7 mouse cellular contexts compared by ENCODE assay signal in the genomic region with DNA sequence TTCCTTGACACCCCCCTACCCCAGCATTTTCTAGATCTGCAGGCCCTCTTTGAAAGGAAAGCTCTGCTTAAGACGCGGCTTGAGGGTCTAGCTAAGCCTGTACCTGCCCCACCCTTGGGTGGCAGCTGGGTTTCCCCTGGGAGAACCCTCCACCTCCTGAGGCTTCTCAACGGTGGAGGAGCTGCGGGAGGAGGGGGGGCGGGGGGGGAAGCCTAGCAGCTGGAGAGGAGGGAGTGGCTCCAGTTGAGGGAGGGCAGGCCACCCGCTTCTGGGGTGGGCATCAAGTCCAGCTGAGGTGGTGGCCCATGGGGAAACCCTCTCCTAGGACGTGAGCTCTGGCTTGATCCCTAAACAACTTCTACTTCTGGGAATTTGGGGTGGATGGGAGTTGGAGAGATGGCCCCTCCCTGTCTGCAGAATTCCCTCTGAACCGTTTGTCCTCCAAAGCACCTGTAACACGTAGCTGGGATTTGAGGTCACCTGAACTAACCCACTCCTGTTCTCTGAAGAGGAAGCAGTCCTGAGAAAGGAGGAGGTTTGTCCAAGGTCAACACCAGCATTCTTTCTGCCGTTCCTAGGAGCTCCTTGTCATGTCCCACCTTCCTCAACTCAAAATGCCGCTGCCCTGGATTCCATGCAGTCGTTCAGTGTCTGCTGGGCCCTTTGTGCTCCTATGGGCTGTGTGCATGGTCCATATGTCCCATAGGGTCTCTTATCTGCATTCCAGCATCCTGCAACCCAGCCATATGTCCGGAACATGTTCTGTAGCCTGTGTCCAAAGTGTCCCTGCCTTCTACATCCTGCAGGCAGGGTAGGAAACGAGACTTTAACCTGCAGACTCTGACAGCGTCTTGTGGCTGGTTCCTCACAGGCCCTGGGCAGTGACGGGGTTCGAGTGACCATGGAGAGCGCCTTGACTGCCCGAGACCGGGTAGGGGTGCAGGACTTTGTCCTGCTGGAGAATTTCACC. TPM values are rescaled to one million over a fixed set of nuclear protein-coding genes. Genes with fewer than 3 reads are reported as not detected.
DNase-seq lines count a peak whose midpoint lies in the region; ATAC-seq and TF ChIP-seq lines count a peak whose summit lies in the region.

No protein-coding gene starts in this region.

- H3K9ac ChIP-seq in ES-E14 (ENCODE audit: insufficient read depth, low read depth, low read length, poor library complexity, severe bottlenecking): peak overlapping the region; percentile 82; the same call in 1 of the 2 replicates
- H3K9ac ChIP-seq in heart, embryonic 16.5 days (ENCODE audit: low read length): peak overlapping the region; percentile 87
- peak overlapping the region; percentile 82 for H3K9ac ChIP-seq in liver, embryonic 14.5 days (replicated peaks)

- TF ChIP-seq POLR2A in small intestine, adult 2 months (IDR thresholded peaks at IDR 0.05; ENCODE audit: low read depth, low read length): no peak

- ATAC-seq in heart, embryonic 16.5 days (replicated peaks; ENCODE audit: extremely low read depth, insufficient read depth, low FRiP score): no peak
- ATAC-seq in liver, embryonic 14.5 days (ENCODE audit: insufficient read depth): no peak
- ATAC-seq in megakaryocyte progenitor cell, adult 5-6 weeks (replicated peaks; ENCODE audit: poor library complexity): no peak

- H3K4me3 ChIP-seq in ES-E14 (ENCODE audit: insufficient read depth in 1 of 2, low read depth in 1 of 2, low read length in 2 of 2, poor library complexity in 1 of 2, severe bottlenecking in 1 of 2): peak overlapping the region; percentile 82 to 85; a peak in 3 of 4 replicates
- H3K4me3 ChIP-seq in heart, embryonic 16.5 days (ENCODE audit: low read length): peak overlapping the region; percentile 76
- H3K4me3 ChIP-seq in liver, embryonic 14.5 days (ENCODE audit: insufficient read depth in 1 of 2, low read depth in 2 of 2, low read length in 2 of 2): peak overlapping the region; percentile 59 to 85
- peak overlapping the region; percentile 97 for H3K4me3 ChIP-seq in small intestine, adult 2 months (ENCODE audit: low read depth, low read length)

- H3K27ac ChIP-seq in ES-E14 (ENCODE audit: insufficient read depth, low read depth, low read length, poor library complexity, severe bottlenecking): no peak overlapping the region
- peak overlapping the region; percentile 96 for H3K27ac ChIP-seq in heart, embryonic 16.5 days (ENCODE audit: low read length)
- H3K27ac ChIP-seq in liver, embryonic 14.5 days: no peak overlapping the region
- 0 out of 2 replicates have a peak overlapping the region, but pooled peaks have one; percentile 84 for H3K27ac ChIP-seq in small intestine, adult 2 months (ENCODE audit: insufficient read depth, low read depth, low read length)

- H3K27me3 ChIP-seq in heart, embryonic 16.5 days (ENCODE audit: control insufficient read depth, insufficient read depth, low read length): no peaks in the 10 kb centered on the region
- no peaks in the 10 kb centered on the region for H3K27me3 ChIP-seq in liver, embryonic 14.5 days (ENCODE audit: control insufficient read depth, insufficient read depth, low read length)
- no peaks in the 10 kb centered on the region for H3K27me3 ChIP-seq in small intestine, adult 2 months (ENCODE audit: control insufficient read depth, insufficient read depth, low read length)

- H3K4me1 ChIP-seq in ES-E14 (ENCODE audit: control insufficient read depth in 2 of 2, insufficient read depth in 2 of 2, low read length in 2 of 2, poor library complexity in 1 of 2): peaks cover 8 to 20% of the 10 kb centered on the region in 2 experiments; a peak in 3 of 4 replicates
- H3K4me1 ChIP-seq in heart, embryonic 16.5 days (ENCODE audit: control insufficient read depth, insufficient read depth, low read length): peaks cover 40% of the 10 kb centered on the region
- H3K4me1 ChIP-seq in liver, embryonic 14.5 days (replicated peaks; ENCODE audit: control insufficient read depth in 2 of 2, insufficient read depth in 2 of 2, low read length in 1 of 2): peaks cover 33 to 34% of the 10 kb centered on the region in 2 experiments
- H3K4me1 ChIP-seq in small intestine, adult 2 months (ENCODE audit: control insufficient read depth, insufficient read depth, insufficient read length, low read length): peaks cover 34% of the 10 kb centered on the region

- WGBS in heart, embryonic 16.5 days: 43% methylated on average over 19 of the region's 20 CpGs
- WGBS in liver, embryonic 14.5 days (ENCODE audit: insufficient replicate concordance): 64% methylated on average over 20 of the region's 20 CpGs
- 47% methylated on average over 19 of the region's 20 CpGs for WGBS in small intestine, adult 2 months

- DNase-seq in CD4-positive helper T cell, adult 2 months (ENCODE audit: low read depth, low spot score): peak; percentile 28
- no peak for DNase-seq in ES-E14 (ENCODE audit: low read depth, low spot score)
- no peak for DNase-seq in liver, embryonic 14.5 days (ENCODE audit: low read depth in 3 of 3, low spot score in 3 of 3)
- no peak for DNase-seq in embryo, embryonic 11 days

- peaks cover 43% of the 10 kb centered on the region for H3K36me3 ChIP-seq in ES-E14 (ENCODE audit: control insufficient read depth, insufficient read depth, low read length, poor library complexity, severe bottlenecking)
- peaks cover 36% of the 10 kb centered on the region for H3K36me3 ChIP-seq in heart, embryonic 16.5 days (ENCODE audit: control insufficient read depth, insufficient read depth)
- H3K36me3 ChIP-seq in liver, embryonic 14.5 days (replicated peaks; ENCODE audit: control insufficient read depth, insufficient read depth, low read depth): peaks cover 2% of the 10 kb centered on the region; the same call in 1 of the 2 replicates
- peaks cover 26% of the 10 kb centered on the region for H3K36me3 ChIP-seq in small intestine, adult 2 months (ENCODE audit: control insufficient read depth, insufficient read depth, low read length)

- in situ Hi-C loops in ES-E14 (cut with MboI; ENCODE audit: low sequenced_read_pairs in 2 of 2, unreplicated experiment in 2 of 2): no loop called here

- H3K4me2 ChIP-seq in heart, embryonic 16.5 days (ENCODE audit: low read depth, low read length): peak overlapping the region; percentile 80
- H3K4me2 ChIP-seq in liver, embryonic 14.5 days (ENCODE audit: low read depth): peak overlapping the region; percentile 96

- no peaks in the 10 kb centered on the region for H3K9me3 ChIP-seq in ES-E14 (ENCODE audit: control insufficient read depth, insufficient read depth, low read depth, low read length)
- no peaks in the 10 kb centered on the region for H3K9me3 ChIP-seq in heart, embryonic 16.5 days (replicated peaks; ENCODE audit: control insufficient read depth, low read length)
- no peaks in the 10 kb centered on the region for H3K9me3 ChIP-seq in liver, embryonic 14.5 days (ENCODE audit: control insufficient read depth, low read length)

- TF ChIP-seq EP300 in liver, embryonic 14.5 days (IDR thresholded peaks at IDR 0.05; ENCODE audit: low read depth): no peak

- no peak for TF ChIP-seq CTCF in liver, embryonic 14.5 days (IDR thresholded peaks at IDR 0.05; ENCODE audit: low read depth)
- TF ChIP-seq CTCF in small intestine, adult 2 months (IDR thresholded peaks at IDR 0.05; ENCODE audit: extremely low read depth, insufficient read length, insufficient replicate concordance, low read depth, low read length): no peak

TF ChIP-seq in ES-E14, 5 proteins besides CTCF, POLR2A, EP300 and RAD21:
- no peak for TF ChIP-seq ZNF384 (IDR thresholded peaks at IDR 0.05; ENCODE audit: low read depth, low read length)
- TF ChIP-seq HCFC1 (IDR thresholded peaks at IDR 0.05; ENCODE audit: borderline replicate concordance, insufficient read depth, low read length): no peak
- no peak for TF ChIP-seq ZC3H11A (IDR thresholded peaks at IDR 0.05; ENCODE audit: borderline replicate concordance, low read depth, low read length)
- TF ChIP-seq MAFK (IDR thresholded peaks at IDR 0.05; ENCODE audit: insufficient read depth, low read depth, low read length): no peak
- no peak for TF ChIP-seq CHD2 (IDR thresholded peaks at IDR 0.05; ENCODE audit: low read depth, low read length)

RNA-seq across cellular contexts. Expression of gene Myo1c, which starts 6.6 kb away (rescaled TPM):
- 62.8 and 62.9 TPM in 2 replicates for total RNA-seq in ES-E14 (2012; rRNA removed)
- 72.4 and 83.8 TPM in 2 replicates for polyA plus RNA-seq in heart, embryonic 16.5 days (2015; fragmentation: Nextera tagmentation; extraction: Ambion mirVana)
- polyA plus RNA-seq in liver, embryonic 14.5 days (2012; rRNA removed): 12.8 and 14.4 TPM in 2 replicates
- 12.6 and 16.3 TPM in 2 replicates for polyA plus RNA-seq in liver, embryonic 14.5 days (2014; fragmentation: Nextera tagmentation; extraction: Ambion mirVana)
- 23.2 and 28.7 TPM in 2 replicates for polyA plus RNA-seq in small intestine, adult 2 months (2012; rRNA removed)
- 11.4 and 12.2 TPM in 2 replicates for total RNA-seq in megakaryocyte progenitor cell, adult 5-6 weeks (2015)
- total RNA-seq in megakaryocyte progenitor cell, adult 5-6 weeks (2017): 9.0 and 15.4 TPM in 2 replicates

RNA-seq across cellular contexts. Expression of gene Crk, which starts 22.2 kb away (rescaled TPM):
- total RNA-seq in ES-E14 (2012; rRNA removed): 68.1 and 71.3 TPM in 2 replicates
- polyA plus RNA-seq in heart, embryonic 16.5 days (2015; fragmentation: Nextera tagmentation; extraction: Ambion mirVana): 99.6 and 101 TPM in 2 replicates
- polyA plus RNA-seq in liver, embryonic 14.5 days (2012; rRNA removed): 15.0 and 20.1 TPM in 2 replicates
- 24.5 and 27.7 TPM in 2 replicates for polyA plus RNA-seq in liver, embryonic 14.5 days (2014; fragmentation: Nextera tagmentation; extraction: Ambion mirVana)
- 71.4 and 111 TPM in 2 replicates for polyA plus RNA-seq in small intestine, adult 2 months (2012; rRNA removed)
- total RNA-seq in megakaryocyte progenitor cell, adult 5-6 weeks (2015): 32.0 and 32.6 TPM in 2 replicates
- 28.4 and 40.0 TPM in 2 replicates for total RNA-seq in megakaryocyte progenitor cell, adult 5-6 weeks (2017)

RNA-seq across cellular contexts. Expression of gene Inpp5k, which starts 26.1 kb away (rescaled TPM):
- total RNA-seq in ES-E14 (2012; rRNA removed): 12.2 and 13.8 TPM in 2 replicates
- polyA plus RNA-seq in heart, embryonic 16.5 days (2015; fragmentation: Nextera tagmentation; extraction: Ambion mirVana): 29.1 and 31.1 TPM in 2 replicates
- polyA plus RNA-seq in liver, embryonic 14.5 days (2012; rRNA removed): 10.8 and 13.0 TPM in 2 replicates
- polyA plus RNA-seq in liver, embryonic 14.5 days (2014; fragmentation: Nextera tagmentation; extraction: Ambion mirVana): 16.3 and 17.0 TPM in 2 replicates
- 14.3 and 35.3 TPM in 2 replicates for polyA plus RNA-seq in small intestine, adult 2 months (2012; rRNA removed)
- total RNA-seq in megakaryocyte progenitor cell, adult 5-6 weeks (2015): 38.1 and 43.0 TPM in 2 replicates
- 21.9 and 23.7 TPM in 2 replicates for total RNA-seq in megakaryocyte progenitor cell, adult 5-6 weeks (2017)

Comparison
In these comparisons a context has a peak if more than half of its experiments do, and no peak if none do; other contexts are left out.
1. H3K27ac ChIP-seq: peak in heart, embryonic 16.5 days (single experiment) and small intestine, adult 2 months (single experiment); none in ES-E14 (single experiment) and liver, embryonic 14.5 days (single experiment).
2. Peak in every context shown above with its lines, with median percentiles within 50 percentile points of each other: H3K4me3 ChIP-seq and H3K9ac ChIP-seq.